Mouse (Mus musculus) liver, embryonic 16.5 days (tissue): ENCODE measurements around the gene Usp3. TPM values are rescaled to one million over a fixed set of nuclear protein-coding genes. Genes with fewer than 3 reads are reported as not detected.

Experiments used
- ATAC-seq: fragments of 200-750 bp; cut with Nextera tagmentation; 2 replicates; pipeline ENCODE4 v1.8.0; 2017; ENCODE audit warnings: low read depth, mild to moderate bottlenecking, moderate number of reproducible peaks, moderate library complexity
- H3K27ac ChIP-seq: fragments of 300-500 bp; sonication (generic); 2 replicates; pipeline ENCODE4 v1.5.1; 2014; ENCODE audit warnings: mild to moderate bottlenecking, low read length
- H3K27me3 ChIP-seq: fragments of 300-500 bp; sonication (generic); 2 replicates; pipeline ENCODE4 v1.6.1; 2014; ENCODE audit warnings: low read depth, low read length, mixed read lengths; ENCODE audit not compliant: control insufficient read depth, insufficient read depth
- H3K36me3 ChIP-seq: fragments of 300-500 bp; sonication (generic); 2 replicates; pipeline ENCODE4 v1.6.1; 2014; ENCODE audit warnings: mild to moderate bottlenecking; ENCODE audit not compliant: control insufficient read depth, insufficient read depth
- H3K4me1 ChIP-seq: fragments of 300-500 bp; sonication (generic); 2 replicates; pipeline ENCODE4 v1.6.1; 2014; ENCODE audit warnings: low read depth, low read length, mixed read lengths; ENCODE audit not compliant: control insufficient read depth
- H3K4me2 ChIP-seq: fragments of 300-500 bp; sonication (generic); 2 replicates; pipeline ENCODE4 v1.6.1; 2014; ENCODE audit warnings: low read depth, low read length, mixed read lengths
- H3K4me3 ChIP-seq: fragments of 300-500 bp; sonication (generic); 2 replicates; pipeline ENCODE4 v1.5.1; 2014; ENCODE audit warnings: low read depth, mild to moderate bottlenecking, low read length
- H3K9ac ChIP-seq: fragments of 300-500 bp; sonication (generic); 2 replicates; pipeline ENCODE4 v1.6.1; 2014; ENCODE audit warnings: low read depth, low read length
- H3K9me3 ChIP-seq: fragments of 300-500 bp; sonication (generic); replicated peaks from 2 replicates; pipeline ENCODE4 v1.6.1; 2016; ENCODE audit warnings: low read length; ENCODE audit not compliant: control insufficient read depth
- WGBS: fragments of 180-500 bp; shearing (Covaris S2); extraction: QIAGEN DNeasy Blood & Tissue Kit; methylation state at CpG from one replicate; pipeline ENCODE4 v1.1.7; 2014; ENCODE audit not compliant: insufficient replicate concordance; 5-methylcytosine and 5-hydroxymethylcytosine counted together
- polyA plus RNA-seq: library from polyadenylated mRNA; unstranded; fragments of >200 nt; fragmentation: Nextera tagmentation; extraction: Ambion mirVana; gene quantifications from 2 replicates; pipeline ENCODE4 v1.2.1, GENCODE M21; 2015

The Usp3 gene
- polyA plus RNA-seq, 1 experiment from 2014 or later = 11.9 TPM

DNA sequence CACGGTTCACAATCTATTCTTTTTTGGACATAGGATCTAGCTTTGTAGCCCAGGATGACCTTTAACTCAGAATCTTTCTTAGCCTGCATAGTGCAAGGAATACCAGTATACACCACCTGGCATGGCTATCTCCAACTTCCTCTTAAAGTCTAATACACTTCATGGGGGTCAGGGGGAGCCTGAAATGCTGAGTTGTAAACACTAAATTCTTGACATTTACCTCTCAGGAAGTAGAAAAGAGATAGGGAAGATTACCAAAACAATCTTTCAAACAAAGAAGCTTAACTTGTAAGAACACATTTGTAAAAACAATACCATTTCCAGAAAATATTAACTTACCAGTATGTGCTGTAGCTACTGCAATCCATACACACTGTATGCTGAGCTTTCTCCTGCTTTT lies 30.7 kb downstream of the Usp3 start:
- H3K4me1 ChIP-seq = peaks cover 4% of the 10 kb centered on the region
- no peak overlapping the region for H3K9ac ChIP-seq
- ATAC-seq = no peak
- WGBS = 38% methylated on average over 1 of the region's 1 CpGs
- no peaks in the 10 kb centered on the region for H3K27me3 ChIP-seq
- no peak overlapping the region for H3K4me3 ChIP-seq
- H3K27ac ChIP-seq = no peak overlapping the region
- no peaks in the 10 kb centered on the region for H3K36me3 ChIP-seq
- H3K9me3 ChIP-seq = no peaks in the 10 kb centered on the region
- no peak overlapping the region for H3K4me2 ChIP-seq

DNA sequence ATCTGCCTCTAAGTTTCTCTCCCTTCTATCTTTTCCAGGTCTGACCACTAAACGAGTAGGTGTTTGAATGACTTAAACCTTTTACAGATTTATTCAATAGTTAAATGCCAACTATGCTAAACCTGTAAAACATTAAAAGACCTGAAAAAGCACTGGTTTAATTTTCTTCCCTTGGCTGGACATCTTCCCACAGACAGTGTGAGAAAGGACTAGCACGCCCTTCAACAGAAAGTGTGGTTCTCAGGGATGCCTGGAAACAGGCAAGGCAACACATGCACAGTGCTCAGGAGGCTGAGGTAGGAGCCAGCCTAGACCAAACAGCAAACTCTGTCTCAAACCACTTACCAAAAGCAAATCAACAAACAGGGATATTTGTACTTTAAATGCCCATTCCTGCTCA lies 31.4 kb downstream of the Usp3 start:
- H3K27me3 ChIP-seq = no peaks in the 10 kb centered on the region
- no peaks in the 10 kb centered on the region for H3K36me3 ChIP-seq
- peaks cover 4% of the 10 kb centered on the region for H3K4me1 ChIP-seq
- 65% methylated on average over 2 of the region's 2 CpGs for WGBS
- no peak overlapping the region for H3K27ac ChIP-seq
- no peak overlapping the region for H3K4me2 ChIP-seq
- no peak for ATAC-seq
- no peak overlapping the region for H3K9ac ChIP-seq
- no peaks in the 10 kb centered on the region for H3K9me3 ChIP-seq
- H3K4me3 ChIP-seq = no peak overlapping the region

DNA sequence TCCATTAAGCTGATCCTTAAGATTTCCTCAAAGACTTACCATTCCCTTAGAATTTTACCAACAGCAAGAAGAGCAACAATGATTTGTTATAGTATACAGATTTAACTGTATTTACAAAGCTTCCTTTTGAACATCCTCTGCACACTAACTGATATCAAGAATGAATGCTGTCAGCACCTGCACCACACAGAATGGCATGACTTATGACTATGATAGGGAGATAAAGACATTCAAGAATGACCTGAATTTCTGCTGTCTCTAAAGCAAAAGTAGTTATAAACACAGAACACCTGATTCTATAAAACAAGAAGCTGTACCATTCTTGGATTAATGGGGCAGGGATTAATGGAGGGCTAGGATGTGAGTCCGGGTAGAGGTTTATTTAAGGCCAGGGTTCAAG lies 32.2 kb downstream of the Usp3 start:
- Histone ChIP-seq H3K27me3 (no peaks in the 10 kb centered on the region), H3K27ac (no peak overlapping the region), H3K36me3 (no peaks in the 10 kb centered on the region), H3K4me2 (no peak overlapping the region), H3K4me3 (no peak overlapping the region), H3K9me3 (no peaks in the 10 kb centered on the region), H3K4me1 (peaks cover 4% of the 10 kb centered on the region), H3K9ac (no peak overlapping the region)
- WGBS = 71% methylated on average over 1 of the region's 1 CpGs
- ATAC-seq = no peak

DNA sequence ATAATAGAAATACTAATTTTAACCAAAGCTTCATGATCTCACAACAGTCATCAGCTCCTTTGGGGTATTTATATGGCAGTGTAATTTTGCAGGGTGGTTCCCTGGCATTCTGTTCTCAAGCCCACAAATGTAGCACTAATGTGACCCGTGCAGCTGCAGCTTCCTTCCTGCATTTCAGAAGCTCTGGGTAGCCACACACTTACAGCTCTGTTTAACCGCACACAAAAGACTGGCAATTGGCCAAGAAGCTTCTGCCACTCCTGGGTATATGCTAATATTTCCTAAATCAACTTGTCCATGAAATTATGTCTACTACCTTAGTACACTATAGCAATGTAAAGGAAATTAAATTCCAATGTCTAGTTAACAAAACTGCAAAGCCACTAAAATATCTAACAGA lies 32.6 kb downstream of the Usp3 start:
- WGBS = 12% methylated on average over 2 of the region's 2 CpGs
- H3K27me3 ChIP-seq = no peaks in the 10 kb centered on the region
- H3K36me3 ChIP-seq = no peaks in the 10 kb centered on the region
- H3K4me1 ChIP-seq = peaks cover 4% of the 10 kb centered on the region
- H3K4me2 ChIP-seq = no peak overlapping the region
- H3K9me3 ChIP-seq = no peaks in the 10 kb centered on the region
- no peak overlapping the region for H3K4me3 ChIP-seq
- H3K9ac ChIP-seq = no peak overlapping the region
- no peak overlapping the region for H3K27ac ChIP-seq
- ATAC-seq = no peak

DNA sequence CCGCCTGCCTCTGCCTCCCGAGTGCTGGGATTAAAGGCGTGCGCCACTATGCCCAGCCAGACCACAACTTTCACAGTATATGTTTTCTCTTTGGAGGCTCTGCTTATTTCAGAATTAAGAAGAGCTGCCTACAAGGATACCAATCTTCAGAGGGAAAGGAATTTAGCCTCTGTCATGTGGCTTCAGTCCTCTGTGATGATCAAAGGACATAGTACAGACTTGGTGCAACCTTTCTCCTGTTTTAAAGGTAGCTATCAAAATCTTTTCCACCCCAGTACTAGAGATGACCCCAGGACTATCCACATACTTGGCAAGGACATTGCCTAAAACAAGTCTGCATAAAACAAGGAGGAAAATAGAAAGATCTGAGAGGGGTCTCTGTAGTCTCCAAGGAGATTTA lies 34.0 kb downstream of the Usp3 start:
- Histone ChIP-seq H3K36me3 (no peaks in the 10 kb centered on the region), H3K4me2 (no peak overlapping the region), H3K27ac (no peak overlapping the region), H3K4me3 (no peak overlapping the region), H3K9me3 (no peaks in the 10 kb centered on the region), H3K4me1 (peaks cover 4% of the 10 kb centered on the region), H3K27me3 (no peaks in the 10 kb centered on the region), H3K9ac (no peak overlapping the region)
- ATAC-seq = no peak
- WGBS = 78% methylated on average over 4 of the region's 4 CpGs

DNA sequence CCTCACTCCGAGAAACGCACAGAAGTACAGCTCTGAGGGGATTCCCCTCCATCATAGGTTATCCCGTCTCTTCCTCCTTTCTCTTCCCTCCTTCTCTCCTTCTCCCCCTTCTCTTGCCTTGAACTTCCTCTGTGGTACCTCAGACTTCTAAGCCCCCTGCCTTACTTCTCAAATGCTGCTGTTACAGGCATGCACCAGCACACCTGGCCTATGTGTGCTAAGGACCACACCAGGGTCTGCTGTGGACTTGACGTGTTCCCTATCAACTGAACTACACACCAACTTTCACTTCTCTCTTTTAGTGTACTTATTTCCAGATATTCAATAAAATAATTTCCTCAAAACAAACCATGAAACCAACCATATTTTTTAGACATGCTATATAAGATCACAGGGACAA lies 50.2 kb downstream of the Usp3 start:
- H3K4me1 ChIP-seq = no peaks in the 10 kb centered on the region
- H3K27ac ChIP-seq = no peak overlapping the region
- H3K9me3 ChIP-seq = no peaks in the 10 kb centered on the region
- 68% methylated on average over 4 of the region's 4 CpGs for WGBS
- no peak overlapping the region for H3K4me3 ChIP-seq
- no peaks in the 10 kb centered on the region for H3K27me3 ChIP-seq
- no peak overlapping the region for H3K4me2 ChIP-seq
- no peak overlapping the region for H3K9ac ChIP-seq
- H3K36me3 ChIP-seq = peaks cover 4% of the 10 kb centered on the region
- no peak for ATAC-seq

DNA sequence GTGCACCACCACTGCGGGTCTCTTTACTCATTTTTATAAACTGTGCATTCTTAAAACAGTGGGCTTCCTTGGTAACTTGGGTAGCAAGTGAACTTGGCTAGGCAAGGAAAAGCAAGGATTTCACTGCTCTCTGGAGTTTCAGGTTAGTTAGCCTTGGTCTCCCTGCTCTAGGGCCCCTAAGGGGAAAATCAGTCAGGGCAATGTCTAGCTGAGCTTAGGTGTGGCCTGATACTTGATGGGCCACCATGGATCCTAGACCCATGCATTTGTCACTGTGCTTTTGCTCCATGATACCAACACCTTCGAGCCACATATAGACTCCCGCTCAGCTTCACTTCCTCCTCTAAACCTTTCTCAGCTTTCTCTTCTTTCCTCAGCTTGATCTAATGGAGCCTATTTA lies 71.3 kb downstream of the Usp3 start:
- WGBS = 83% methylated on average over 3 of the region's 3 CpGs
- H3K36me3 ChIP-seq = peaks cover 20% of the 10 kb centered on the region
- H3K4me2 ChIP-seq = no peak overlapping the region
- H3K9me3 ChIP-seq = no peaks in the 10 kb centered on the region
- no peak for ATAC-seq
- H3K9ac ChIP-seq = no peak overlapping the region
- no peak overlapping the region for H3K4me3 ChIP-seq
- no peak overlapping the region for H3K27ac ChIP-seq
- H3K27me3 ChIP-seq = no peaks in the 10 kb centered on the region
- no peaks in the 10 kb centered on the region for H3K4me1 ChIP-seq

DNA sequence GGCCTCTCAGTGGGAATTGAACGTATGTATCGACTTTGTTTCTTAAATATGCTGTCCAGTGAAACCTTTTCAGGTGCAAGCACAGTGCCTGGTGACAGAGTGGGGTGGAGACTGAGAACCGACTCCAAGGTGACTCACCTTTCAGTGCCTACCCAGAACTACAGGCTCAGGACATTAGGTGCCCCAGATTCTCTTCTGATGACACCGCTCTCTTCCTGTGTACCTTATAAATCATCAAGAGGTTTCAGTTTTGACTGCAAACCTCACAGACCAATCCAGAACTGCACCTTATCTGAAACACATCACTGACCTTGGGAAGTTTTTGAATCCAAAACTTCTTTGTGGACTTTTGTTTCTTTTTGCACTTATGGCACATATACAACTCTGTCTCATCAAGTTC lies 72.6 kb downstream of the Usp3 start:
- no peaks in the 10 kb centered on the region for H3K9me3 ChIP-seq
- H3K4me2 ChIP-seq = no peak overlapping the region
- 88% methylated on average over 4 of the region's 4 CpGs for WGBS
- H3K27me3 ChIP-seq = no peaks in the 10 kb centered on the region
- no peak overlapping the region for H3K9ac ChIP-seq
- H3K4me3 ChIP-seq = no peak overlapping the region
- no peak for ATAC-seq
- peaks cover 26% of the 10 kb centered on the region for H3K36me3 ChIP-seq
- no peaks in the 10 kb centered on the region for H3K4me1 ChIP-seq
- H3K27ac ChIP-seq = no peak overlapping the region

DNA sequence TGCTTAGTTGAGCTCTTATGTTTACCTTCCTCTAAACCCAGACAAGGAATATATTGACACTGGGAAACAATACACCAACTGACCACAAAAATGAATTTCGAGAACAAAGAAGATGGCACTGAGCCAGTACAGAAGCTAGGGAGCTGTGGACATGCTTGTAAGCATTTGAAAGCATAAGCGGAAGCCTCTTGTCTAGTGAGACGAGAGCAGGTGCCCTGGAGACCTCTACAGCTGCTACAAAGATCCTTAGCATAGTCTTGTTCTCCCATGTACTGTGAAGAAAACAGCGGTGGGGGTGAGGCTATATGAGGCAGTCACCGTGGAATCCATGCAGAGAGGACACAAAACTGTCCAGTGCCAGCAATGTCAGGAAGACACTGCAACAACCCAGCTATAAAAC lies 74.0 kb downstream of the Usp3 start:
- H3K9ac ChIP-seq = no peak overlapping the region
- no peak overlapping the region for H3K4me3 ChIP-seq
- no peaks in the 10 kb centered on the region for H3K27me3 ChIP-seq
- WGBS = 83% methylated on average over 5 of the region's 5 CpGs
- H3K9me3 ChIP-seq = no peaks in the 10 kb centered on the region
- no peak overlapping the region for H3K4me2 ChIP-seq
- no peak for ATAC-seq
- H3K27ac ChIP-seq = no peak overlapping the region
- H3K36me3 ChIP-seq = peaks cover 23% of the 10 kb centered on the region
- H3K4me1 ChIP-seq = peaks cover 2% of the 10 kb centered on the region

DNA sequence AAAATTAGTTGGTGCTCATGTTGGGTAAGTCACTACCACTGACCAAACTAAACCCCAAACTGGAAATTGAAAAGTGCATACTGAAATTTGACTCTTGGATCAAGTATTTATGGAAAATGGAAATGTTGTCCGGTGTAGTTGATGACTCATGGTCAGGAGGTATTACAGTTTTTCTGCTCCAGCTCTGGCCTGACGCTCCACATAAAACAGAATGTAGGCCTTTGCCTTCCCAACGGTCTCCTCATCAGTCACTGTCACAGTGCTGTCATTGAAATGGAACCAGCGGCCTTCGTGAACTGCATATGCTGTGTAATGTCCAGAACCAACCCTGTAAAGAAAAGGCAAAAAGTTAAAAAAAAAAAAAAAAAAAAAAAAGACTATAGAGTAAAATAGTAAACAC lies 74.7 kb downstream of the Usp3 start:
- H3K9ac ChIP-seq = no peak overlapping the region
- H3K9me3 ChIP-seq = no peaks in the 10 kb centered on the region
- no peak overlapping the region for H3K4me3 ChIP-seq
- H3K27ac ChIP-seq = no peak overlapping the region
- no peaks in the 10 kb centered on the region for H3K27me3 ChIP-seq
- WGBS = 91% methylated on average over 5 of the region's 5 CpGs
- ATAC-seq = no peak
- H3K36me3 ChIP-seq = peaks cover 23% of the 10 kb centered on the region
- H3K4me1 ChIP-seq = peaks cover 9% of the 10 kb centered on the region
- H3K4me2 ChIP-seq = no peak overlapping the region
